Mouse (Mus musculus) myocyte (in vitro differentiated cells): ENCODE measurements around the gene Mybph. TPM values are rescaled to one million over a fixed set of nuclear protein-coding genes. Genes with fewer than 3 reads are reported as not detected.

Experiments
- H3K27me3 ChIP-seq: one replicate; pipeline ENCODE4 v1.6.1; 2011; ENCODE audit not compliant: control insufficient read depth, insufficient read depth, insufficient read length
- H3K36me3 ChIP-seq: one replicate; pipeline ENCODE4 v1.6.1; 2011; ENCODE audit not compliant: control insufficient read depth, insufficient read depth
- H3K4me2 ChIP-seq: one replicate; pipeline ENCODE4 v1.6.1; 2011; ENCODE audit warnings: low read depth, control low read depth
- H3K4me3 ChIP-seq: one replicate; pipeline ENCODE4 v1.5.1; 2011; ENCODE audit warnings: mild to moderate bottlenecking, control low read depth, moderate library complexity
- H3K79me2 ChIP-seq: one replicate; pipeline ENCODE4 v1.6.1; 2011; ENCODE audit not compliant: control insufficient read depth, insufficient read depth
- H3ac ChIP-seq: one replicate; pipeline ENCODE4 v1.6.1; 2011; ENCODE audit not compliant: control insufficient read depth, insufficient read length
- CEBPB ChIP-seq: IDR thresholded peaks from 2 replicates; pipeline ENCODE4 v1.6.1; 2011; ENCODE audit warnings: mild to moderate bottlenecking, moderate library complexity; ENCODE audit not compliant: poor library complexity, insufficient read depth, severe bottlenecking
- E2F4 ChIP-seq: IDR thresholded peaks from one replicate; pipeline ENCODE4 v1.6.1; 2011; ENCODE audit warnings: mild to moderate bottlenecking, control low read depth, moderate library complexity; ENCODE audit not compliant: insufficient read depth
- MAX ChIP-seq: IDR thresholded peaks from one replicate; pipeline ENCODE4 v1.6.1; 2011; ENCODE audit warnings: low read depth, mild to moderate bottlenecking, control low read depth
- MYOD1 ChIP-seq, 3 experiments: IDR thresholded peaks; one replicate each; pipeline ENCODE4 v1.6.1; 2011; ENCODE audit warnings: control low read depth in 2 of 3, low read depth in 2 of 3, mild to moderate bottlenecking in 2 of 3, moderate library complexity in 1 of 3; ENCODE audit not compliant: insufficient read length in 2 of 3, control insufficient read depth in 1 of 3
- MYOG ChIP-seq, 3 experiments: IDR thresholded peaks; one replicate each; pipeline ENCODE4 v1.6.1; 2011; ENCODE audit warnings: control low read depth in 2 of 3, low read depth in 2 of 3, mild to moderate bottlenecking in 2 of 3; ENCODE audit not compliant: insufficient read length in 2 of 3, control insufficient read depth in 1 of 3, insufficient read depth in 1 of 3
- POLR2A ChIP-seq: IDR thresholded peaks from one replicate; pipeline ENCODE4 v1.6.1; 2011; ENCODE audit warnings: low read depth, mild to moderate bottlenecking, control low read depth, moderate library complexity; ENCODE audit not compliant: insufficient read length
- POLR2AphosphoS2 ChIP-seq: IDR thresholded peaks from one replicate; pipeline ENCODE4 v1.6.1; 2011; ENCODE audit warnings: low read depth, control low read depth; ENCODE audit not compliant: insufficient read length
- REST ChIP-seq: IDR thresholded peaks from one replicate; pipeline ENCODE4 v1.6.1; 2011; ENCODE audit warnings: mild to moderate bottlenecking, control low read depth, moderate library complexity; ENCODE audit not compliant: insufficient read depth, insufficient read length
- SRF ChIP-seq: IDR thresholded peaks from one replicate; pipeline ENCODE4 v1.6.1; 2011; ENCODE audit warnings: low read depth; ENCODE audit not compliant: control insufficient read depth, insufficient read length
- TCF12 ChIP-seq: IDR thresholded peaks from one replicate; pipeline ENCODE4 v1.6.1; 2011; ENCODE audit warnings: mild to moderate bottlenecking, control low read depth; ENCODE audit not compliant: poor library complexity, insufficient read depth, severe bottlenecking
- TCF3 ChIP-seq: IDR thresholded peaks from one replicate; pipeline ENCODE4 v1.6.1; 2011; ENCODE audit warnings: low read depth, control low read depth; ENCODE audit not compliant: insufficient read length
- USF1 ChIP-seq: IDR thresholded peaks from one replicate; pipeline ENCODE4 v1.6.1; 2011; ENCODE audit warnings: low read depth, mild to moderate bottlenecking, control low read depth, moderate library complexity
- polyA plus RNA-seq: library from polyadenylated mRNA; unstranded; fragments of >200 nt; fragmentation: generic; extraction: Trizol; gene quantifications from one replicate; pipeline ENCODE4 v1.2.1, GENCODE M21; 2012; ENCODE audit warnings: missing spikeins

The Mybph gene
- polyA plus RNA-seq, 1 experiment, result 1,516 TPM

DNA sequence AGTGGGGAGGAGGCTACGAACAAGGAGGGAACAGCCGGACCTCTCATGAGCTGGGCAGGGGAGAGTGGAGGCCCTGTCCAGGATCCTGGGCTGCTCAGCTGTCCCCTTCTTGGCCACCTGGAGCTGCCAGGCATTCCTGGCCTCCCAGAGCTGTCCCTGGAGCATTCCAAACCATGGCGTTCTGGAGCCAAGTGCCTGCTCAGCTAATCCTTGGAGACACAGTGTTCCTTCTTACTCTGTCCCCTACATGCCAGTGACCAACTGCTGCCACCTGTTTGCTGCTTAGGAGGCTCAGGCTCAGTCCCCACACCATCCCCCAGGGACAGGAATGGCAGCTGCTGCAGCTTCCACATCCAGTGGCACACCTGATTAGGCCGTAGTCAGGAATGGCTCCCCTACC lies 2.7 kb downstream of the Mybph start:
- TF ChIP-seq SRF (no peak), POLR2A (peak; percentile 72), MYOG (IDR thresholded peaks at IDR 0.05; ENCODE audit: control insufficient read depth in 1 of 3, insufficient read depth in 1 of 3, insufficient read length in 2 of 3, low read depth in 2 of 3) (peak; percentile 96 to 99 (median 98)), MAX (no peak), MYOD1 (IDR thresholded peaks at IDR 0.05; ENCODE audit: control insufficient read depth in 1 of 3, insufficient read length in 2 of 3, low read depth in 2 of 3) (peak; percentile 89 to 95 (median 94)), USF1 (no peak), CEBPB (no peak), E2F4 (no peak), REST (no peak), TCF3 (peak; percentile 95), POLR2AphosphoS2 (peak; percentile 92), TCF12 (peak; percentile 93)
- Histone ChIP-seq H3K36me3 (peaks cover 9% of the 10 kb centered on the region), H3K79me2 (no peaks in the 10 kb centered on the region), H3ac (no peak overlapping the region), H3K4me3 (peak overlapping the region; percentile 63), H3K4me2 (peak overlapping the region; percentile 70), H3K27me3 (no peaks in the 10 kb centered on the region)

DNA sequence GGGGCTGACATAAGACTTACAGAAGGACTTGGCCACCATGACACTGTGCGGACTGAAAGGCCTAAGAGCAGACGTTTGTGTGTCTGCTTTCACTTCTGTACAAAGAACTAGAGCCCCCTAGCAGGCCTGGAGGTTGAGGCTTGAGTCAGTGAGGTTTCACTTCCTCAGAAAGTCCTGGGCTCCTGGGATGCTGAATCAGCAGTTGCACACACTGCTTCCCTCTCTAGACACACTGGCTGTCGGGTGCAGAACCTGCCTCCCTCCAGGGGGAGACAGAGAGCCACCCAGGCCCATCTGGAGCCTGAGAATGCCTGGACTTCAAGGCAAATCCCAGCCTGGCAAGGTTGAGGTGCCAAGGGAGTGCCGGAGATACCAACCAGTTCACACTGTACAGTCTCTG lies 3.1 kb downstream of the Mybph start:
- no peak overlapping the region for H3ac ChIP-seq
- peaks cover 9% of the 10 kb centered on the region for H3K36me3 ChIP-seq
- TF ChIP-seq SRF (no peak), USF1 (no peak), MYOD1 (IDR thresholded peaks at IDR 0.05; ENCODE audit: control insufficient read depth in 1 of 3, insufficient read length in 2 of 3, low read depth in 2 of 3) (peak in 1 of 3 experiments; percentile 12), MYOG (IDR thresholded peaks at IDR 0.05; ENCODE audit: control insufficient read depth in 1 of 3, insufficient read depth in 1 of 3, insufficient read length in 2 of 3, low read depth in 2 of 3) (no peak), POLR2A (peak; percentile 45), REST (no peak), POLR2AphosphoS2 (no peak), E2F4 (no peak), CEBPB (no peak), MAX (no peak), TCF12 (no peak)
- H3K27me3 ChIP-seq, result no peaks in the 10 kb centered on the region
- peak overlapping the region; percentile 70 for H3K4me2 ChIP-seq
- no peaks in the 10 kb centered on the region for H3K79me2 ChIP-seq
- peak overlapping the region; percentile 63 for H3K4me3 ChIP-seq

DNA sequence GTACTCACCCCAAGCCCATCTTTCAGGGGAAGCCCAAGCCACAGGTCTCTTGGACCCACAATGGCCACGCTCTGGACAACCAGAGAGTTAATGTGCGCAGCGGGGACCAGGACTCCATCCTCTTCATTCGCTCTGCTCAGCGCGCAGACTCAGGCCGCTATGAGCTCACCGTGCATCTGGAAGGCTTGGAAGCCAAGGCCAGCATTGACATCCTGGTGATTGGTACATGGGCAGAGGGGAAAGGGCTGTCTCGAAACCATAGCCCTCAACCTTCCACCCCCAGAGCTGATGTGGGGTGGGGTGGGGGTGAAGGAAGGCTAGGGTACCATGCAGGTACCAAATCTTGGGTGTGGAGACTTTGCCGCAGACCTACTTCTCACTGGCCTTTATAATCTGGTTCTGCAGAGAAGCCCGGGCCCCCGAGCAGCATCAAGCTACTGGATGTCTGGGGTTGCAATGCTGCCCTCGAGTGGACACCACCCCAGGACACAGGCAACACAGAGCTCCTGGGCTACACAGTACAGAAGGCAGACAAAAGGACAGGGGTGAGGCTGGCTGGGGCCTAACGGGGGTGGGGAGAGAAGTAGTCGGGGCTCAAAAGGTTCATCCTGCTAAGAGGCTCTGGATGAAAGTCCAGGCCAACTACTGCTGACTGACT lies 4.2 kb downstream of the Mybph start:
- H3K36me3 ChIP-seq, result peaks cover 9% of the 10 kb centered on the region
- peak overlapping the region; percentile 70 for H3K4me2 ChIP-seq
- TF ChIP-seq MYOD1 (IDR thresholded peaks at IDR 0.05; ENCODE audit: control insufficient read depth in 1 of 3, insufficient read length in 2 of 3, low read depth in 2 of 3) (no peak), POLR2A (peak; percentile 54), POLR2AphosphoS2 (peak; percentile 86), USF1 (no peak)
- H3K4me3 ChIP-seq, result peak overlapping the region; percentile 63
- no peaks in the 10 kb centered on the region for H3K79me2 ChIP-seq
- no peaks in the 10 kb centered on the region for H3K27me3 ChIP-seq
- H3ac ChIP-seq, result no peak overlapping the region

DNA sequence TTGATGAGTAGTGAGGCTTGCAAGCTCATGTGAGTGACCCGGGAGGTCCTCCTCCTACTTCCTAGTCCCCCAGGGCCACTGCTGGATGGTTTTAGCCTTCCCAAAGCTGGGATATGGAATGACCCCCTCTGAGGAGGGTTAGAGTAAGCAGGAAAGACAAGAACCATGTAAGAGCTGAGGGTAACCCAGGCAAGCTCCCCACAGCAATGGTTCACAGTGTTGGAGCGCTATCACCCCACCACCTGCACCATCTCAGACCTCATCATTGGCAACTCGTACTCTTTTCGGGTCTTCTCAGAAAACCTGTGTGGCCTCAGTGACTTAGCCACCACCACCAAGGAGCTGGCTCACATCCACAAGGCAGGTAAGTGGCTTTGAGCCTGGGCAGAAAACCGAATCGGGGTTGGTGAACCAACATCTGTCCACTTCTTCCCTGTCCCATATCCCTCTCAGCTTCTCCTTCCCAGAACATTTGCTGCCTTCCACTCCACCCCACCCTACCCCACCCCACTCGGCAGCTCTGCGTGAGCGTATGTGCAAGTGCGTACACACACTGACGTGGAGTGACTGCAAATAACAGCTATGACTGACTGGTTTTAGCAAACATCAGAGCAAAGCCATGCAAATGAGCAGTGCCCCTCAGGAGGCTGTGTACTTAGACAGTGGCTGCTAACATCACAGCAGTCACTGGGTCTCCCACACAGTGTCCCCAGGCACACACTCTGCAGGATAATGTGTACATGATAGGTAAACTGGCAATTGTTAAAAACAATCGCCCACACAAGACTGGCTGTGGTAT lies 5.1 kb downstream of the Mybph start:
- Histone ChIP-seq H3K4me3 (peak overlapping the region; percentile 63), H3K36me3 (peaks cover 9% of the 10 kb centered on the region), H3K4me2 (peak overlapping the region; percentile 70), H3ac (no peak overlapping the region), H3K27me3 (no peaks in the 10 kb centered on the region), H3K79me2 (no peaks in the 10 kb centered on the region)
- TF ChIP-seq POLR2A, result peak; percentile 64
- no peak for TF ChIP-seq REST
- TF ChIP-seq TCF12, result no peak
- TF ChIP-seq SRF, result no peak
- TF ChIP-seq E2F4, result no peak
- peak; percentile 86 for TF ChIP-seq POLR2AphosphoS2
- TF ChIP-seq MYOD1 (IDR thresholded peaks at IDR 0.05; ENCODE audit: control insufficient read depth in 1 of 3, insufficient read length in 2 of 3, low read depth in 2 of 3), result no peak

DNA sequence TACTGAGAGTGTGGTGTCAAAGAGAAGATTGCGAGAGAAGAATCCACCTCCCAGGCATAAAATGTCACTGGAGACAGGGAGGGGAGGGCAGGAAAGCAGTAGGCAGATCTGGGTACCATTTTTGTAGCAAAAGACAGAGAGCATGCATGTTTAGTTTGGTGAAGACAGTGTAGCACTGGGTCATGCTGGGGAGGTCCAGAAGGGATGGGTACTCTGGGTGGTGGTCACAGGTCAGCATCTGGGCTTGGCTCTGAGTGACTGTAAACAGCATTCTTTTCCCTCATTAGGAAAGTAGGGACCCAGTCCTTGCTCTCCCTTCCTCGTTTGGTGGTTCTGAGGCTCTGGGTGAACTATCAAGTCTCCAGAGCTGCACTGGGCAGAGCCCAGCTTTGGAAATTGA lies 7.2 kb downstream of the Mybph start:
- Histone ChIP-seq H3K27me3 (no peaks in the 10 kb centered on the region), H3K36me3 (peaks cover 9% of the 10 kb centered on the region), H3K4me3 (peak overlapping the region; percentile 63), H3K79me2 (no peaks in the 10 kb centered on the region), H3K4me2 (peak overlapping the region; percentile 60), H3ac (no peak overlapping the region)
- TF ChIP-seq TCF12 (no peak), MYOG (IDR thresholded peaks at IDR 0.05; ENCODE audit: control insufficient read depth in 1 of 3, insufficient read depth in 1 of 3, insufficient read length in 2 of 3, low read depth in 2 of 3) (no peak), POLR2AphosphoS2 (peak; percentile 76), SRF (no peak), MYOD1 (IDR thresholded peaks at IDR 0.05; ENCODE audit: control insufficient read depth in 1 of 3, insufficient read length in 2 of 3, low read depth in 2 of 3) (no peak), POLR2A (peak; percentile 64)
